Mouse (Mus musculus) stomach, postnatal 0 days (tissue): ENCODE data around the gene Tssk6. TPM values are rescaled to one million over a fixed set of nuclear protein-coding genes. Genes with fewer than 3 reads are reported as not detected.
A peak's percentile ranks its signal among the peaks of the same experiment; 100 is the strongest.

ENCODE experiments used
- ATAC-seq: fragments of 200-750 bp; cut with Nextera tagmentation; 2 replicates; pipeline ENCODE4 v1.8.0; 2017; ENCODE audit not compliant: low FRiP score, low TSS enrichment
- DNase-seq: peaks from one replicate; pipeline ENCODE4 v3.0.0-alpha.2; 2016; ENCODE audit warnings: low spot score
- H3K27ac ChIP-seq: fragments of 300-500 bp; sonication (generic); replicated peaks from 2 replicates; pipeline ENCODE4 v1.5.1; 2014; ENCODE audit warnings: mild to moderate bottlenecking, control low read depth
- H3K27me3 ChIP-seq: fragments of 300-500 bp; sonication (generic); 2 replicates; pipeline ENCODE4 v1.6.1; 2014; ENCODE audit warnings: low read length; ENCODE audit not compliant: control insufficient read depth, insufficient read depth
- H3K36me3 ChIP-seq: fragments of 300-500 bp; sonication (generic); 2 replicates; pipeline ENCODE4 v1.6.1; 2014; ENCODE audit warnings: low read length, mixed read lengths; ENCODE audit not compliant: control insufficient read depth, insufficient read depth
- H3K4me1 ChIP-seq: fragments of 300-500 bp; sonication (generic); replicated peaks from 2 replicates; pipeline ENCODE4 v1.6.1; 2014; ENCODE audit warnings: antibody characterized with exemption; ENCODE audit not compliant: control insufficient read depth, insufficient read depth
- H3K4me2 ChIP-seq: fragments of 300-500 bp; sonication (generic); replicated peaks from 2 replicates; pipeline ENCODE4 v1.6.1; 2014; ENCODE audit warnings: low read depth, mild to moderate bottlenecking, control low read depth, moderate library complexity
- H3K4me3 ChIP-seq: fragments of 300-500 bp; sonication (generic); 2 replicates; pipeline ENCODE4 v1.5.1; 2014; ENCODE audit warnings: low read depth, low read length, control low read depth
- H3K9ac ChIP-seq: fragments of 300-500 bp; sonication (generic); 2 replicates; pipeline ENCODE4 v1.6.1; 2014; ENCODE audit warnings: mild to moderate bottlenecking, low read length, control low read depth, mixed read lengths
- H3K9me3 ChIP-seq: fragments of 300-500 bp; sonication (generic); 2 replicates; pipeline ENCODE4 v1.6.1; 2016; ENCODE audit warnings: low read length; ENCODE audit not compliant: control insufficient read depth
- CTCF ChIP-seq: IDR thresholded peaks from 2 replicates; pipeline ENCODE4 v1.5.1; 2016; ENCODE audit warnings: antibody characterized with exemption, low read depth, mild to moderate bottlenecking, moderate library complexity
- EP300 ChIP-seq: optimal IDR thresholded peaks from 2 replicates; pipeline ENCODE3; 2016; ENCODE audit warnings: antibody characterized with exemption
- WGBS: fragments of 180-500 bp; shearing (Covaris S2); extraction: QIAGEN DNeasy Blood & Tissue Kit; methylation state at CpG from one replicate; pipeline ENCODE4 v1.1.7; 2014; 5-methylcytosine and 5-hydroxymethylcytosine counted together
- polyA plus RNA-seq: library from polyadenylated mRNA; unstranded; fragments of >200 nt; fragmentation: Nextera tagmentation; extraction: Ambion mirVana; gene quantifications from 2 replicates; pipeline ENCODE4 v1.2.1, GENCODE M21; 2015

The Tssk6 gene
- polyA plus RNA-seq, 1 experiment from 2014 or later = 2.7 TPM

- no peak for DNase-seq
- Histone ChIP-seq H3K4me1 (no peaks in the 10 kb centered on the region), H3K4me3 (no peak overlapping the region), H3K4me2 (no peak overlapping the region), H3K9ac (no peak overlapping the region), H3K9me3 (no peaks in the 10 kb centered on the region), H3K27ac (no peak overlapping the region), H3K27me3 (no peaks in the 10 kb centered on the region), H3K36me3 (peaks cover 32% of the 10 kb centered on the region)
- WGBS = 84% methylated on average over 2 of the region's 2 CpGs
- no peak for ATAC-seq
- TF ChIP-seq CTCF (no peak), EP300 (no peak)
These were observed 5.1 kb downstream of the Tssk6 start for GRCm38 (mm10) chr8:69907106-69907505.

GRCm38 (mm10) chr8:69911917-69912316 is 9.9 kb downstream of the Tssk6 start:
- Histone ChIP-seq H3K4me2 (no peak overlapping the region), H3K9ac (no peak overlapping the region), H3K4me3 (no peak overlapping the region), H3K36me3 (peaks cover 59% of the 10 kb centered on the region), H3K27ac (no peak overlapping the region), H3K27me3 (no peaks in the 10 kb centered on the region), H3K9me3 (no peaks in the 10 kb centered on the region), H3K4me1 (no peaks in the 10 kb centered on the region)
- TF ChIP-seq EP300 = no peak
- TF ChIP-seq CTCF = no peak
- no peak for DNase-seq
- no peak for ATAC-seq
- WGBS = 88% methylated on average over 13 of the region's 13 CpGs

GRCm38 (mm10) chr8:69912478-69913074 is 10.6 kb downstream of the Tssk6 start:
- Histone ChIP-seq H3K4me1 (no peaks in the 10 kb centered on the region), H3K9ac (no peak overlapping the region), H3K9me3 (no peaks in the 10 kb centered on the region), H3K36me3 (peaks cover 57% of the 10 kb centered on the region), H3K4me2 (no peak overlapping the region), H3K4me3 (no peak overlapping the region), H3K27ac (no peak overlapping the region), H3K27me3 (no peaks in the 10 kb centered on the region)
- no peak for ATAC-seq
- TF ChIP-seq EP300 (no peak), CTCF (no peak)
- no peak for DNase-seq
- WGBS = 87% methylated on average over 12 of the region's 12 CpGs

GRCm38 (mm10) chr8:69914526-69914925 is 12.5 kb downstream of the Tssk6 start:
- Histone ChIP-seq H3K4me3 (no peak overlapping the region), H3K27me3 (no peaks in the 10 kb centered on the region), H3K9me3 (no peaks in the 10 kb centered on the region), H3K4me1 (no peaks in the 10 kb centered on the region), H3K36me3 (peaks cover 44% of the 10 kb centered on the region), H3K27ac (no peak overlapping the region), H3K4me2 (no peak overlapping the region), H3K9ac (no peak overlapping the region)
- ATAC-seq (no peak), DNase-seq (no peak)
- TF ChIP-seq CTCF = no peak
- TF ChIP-seq EP300 = no peak
- 85% methylated on average over 4 of the region's 4 CpGs for WGBS

- DNase-seq (no peak), ATAC-seq (no peak; the same call in 1 of the 2 replicates)
- H3K27me3 ChIP-seq = no peaks in the 10 kb centered on the region
- H3K9ac ChIP-seq = no peak overlapping the region
- H3K4me3 ChIP-seq = no peak overlapping the region
- H3K4me1 ChIP-seq = no peaks in the 10 kb centered on the region
- TF ChIP-seq CTCF (peak; percentile 64), EP300 (no peak)
- 35% methylated on average over 5 of the region's 5 CpGs for WGBS
- H3K9me3 ChIP-seq = no peaks in the 10 kb centered on the region
- 0 out of 2 replicates have a peak overlapping the region, but pooled peaks have one; percentile 18 for H3K27ac ChIP-seq
- no peak overlapping the region for H3K4me2 ChIP-seq
- peaks cover 37% of the 10 kb centered on the region for H3K36me3 ChIP-seq
These were observed 13.8 kb downstream of the Tssk6 start for GRCm38 (mm10) chr8:69915748-69916147.

GRCm38 (mm10) chr8:69918506-69918905 is 16.5 kb downstream of the Tssk6 start:
- Histone ChIP-seq H3K9ac (no peak overlapping the region), H3K36me3 (peaks cover 21% of the 10 kb centered on the region), H3K4me1 (no peaks in the 10 kb centered on the region), H3K4me3 (no peak overlapping the region), H3K9me3 (no peaks in the 10 kb centered on the region), H3K27ac (no peak overlapping the region), H3K4me2 (no peak overlapping the region), H3K27me3 (no peaks in the 10 kb centered on the region)
- TF ChIP-seq EP300 (no peak), CTCF (no peak)
- ATAC-seq = no peak
- no peak for DNase-seq
